In genomic region chr12:112897522-112898212, GRCm38 (mm10) we compare ENCODE assay signal across 9 mouse cellular contexts. TPM values are rescaled to one million over a fixed set of nuclear protein-coding genes. Genes with fewer than 3 reads are reported as not detected.
DNase-seq lines count a peak whose midpoint lies in the region; ATAC-seq lines count a peak whose summit lies in the region.
"Had no signal": no experiment of that assay in that cellular context is flagged by ENCODE, and none has a peak within 500 bp of the region (broad histone marks: within the 10 kb centered on the region; RNA-seq: fewer than 3 reads in every experiment).

No protein-coding gene starts in this region.

- no peaks in the 10 kb centered on the region for H3K9me3 ChIP-seq in forebrain, embryonic 11.5 days (ENCODE audit: control insufficient read depth, low read length)
- no peaks in the 10 kb centered on the region for H3K9me3 ChIP-seq in forebrain, embryonic 16.5 days (ENCODE audit: control insufficient read depth, low read length)
- no peaks in the 10 kb centered on the region for H3K9me3 ChIP-seq in intestine, embryonic 15.5 days
- no peaks in the 10 kb centered on the region for H3K9me3 ChIP-seq in lung, embryonic 16.5 days (ENCODE audit: control insufficient read depth, low read length)

- H3K4me2 ChIP-seq in forebrain, embryonic 11.5 days (ENCODE audit: low read depth, low read length, severe bottlenecking): no peak overlapping the region
- no peak overlapping the region for H3K4me2 ChIP-seq in forebrain, embryonic 16.5 days (ENCODE audit: low read length)
- H3K4me2 ChIP-seq in intestine, embryonic 15.5 days (replicated peaks): peak overlapping the region; percentile 22; the same call in 1 of the 2 replicates
- H3K4me2 ChIP-seq in lung, embryonic 16.5 days (ENCODE audit: low read depth, low read length): peak overlapping the region; percentile 29; the same call in 1 of the 2 replicates

- no peaks in the 10 kb centered on the region for H3K27me3 ChIP-seq in forebrain, embryonic 11.5 days (ENCODE audit: control insufficient read depth, insufficient read depth, low read length)
- no peaks in the 10 kb centered on the region for H3K27me3 ChIP-seq in forebrain, embryonic 16.5 days (replicated peaks; ENCODE audit: control insufficient read depth, insufficient read depth, low read length)
- H3K27me3 ChIP-seq in intestine, embryonic 15.5 days (replicated peaks): no peaks in the 10 kb centered on the region
- no peaks in the 10 kb centered on the region for H3K27me3 ChIP-seq in lung, embryonic 16.5 days (ENCODE audit: control insufficient read depth, insufficient read depth, low read depth, low read length)

- no peaks in the 10 kb centered on the region for H3K36me3 ChIP-seq in forebrain, embryonic 11.5 days (ENCODE audit: control insufficient read depth, insufficient read depth, low read length)
- no peaks in the 10 kb centered on the region for H3K36me3 ChIP-seq in forebrain, embryonic 16.5 days (ENCODE audit: control insufficient read depth, insufficient read depth)
- H3K36me3 ChIP-seq in intestine, embryonic 15.5 days: no peaks in the 10 kb centered on the region
- H3K36me3 ChIP-seq in lung, embryonic 16.5 days (ENCODE audit: control insufficient read depth, insufficient read depth, low read length): no peaks in the 10 kb centered on the region

- ATAC-seq in forebrain, embryonic 11.5 days (replicated peaks; ENCODE audit: low FRiP score): peak; percentile 82
- ATAC-seq in forebrain, embryonic 16.5 days: no peak
- peak; percentile 70 for ATAC-seq in granulocyte monocyte progenitor cell, adult 5-6 weeks (replicated peaks; ENCODE audit: poor library complexity, severe bottlenecking)
- peak; percentile 83 for ATAC-seq in intestine, embryonic 15.5 days
- peak; percentile 91 for ATAC-seq in lung, embryonic 16.5 days (ENCODE audit: low read depth)
- ATAC-seq in neutrophil, adult 5-6 weeks (ENCODE audit: extremely low read depth, insufficient number of reproducible peaks, low FRiP score, poor library complexity, severe bottlenecking): peak; percentile 51; the same call in 1 of the 2 replicates

- no peak overlapping the region for H3K4me3 ChIP-seq in forebrain, embryonic 11.5 days (ENCODE audit: low read depth, low read length)
- no peak overlapping the region for H3K4me3 ChIP-seq in forebrain, embryonic 16.5 days (replicated peaks; ENCODE audit: low read length)
- H3K4me3 ChIP-seq in intestine, embryonic 15.5 days (replicated peaks): no peak overlapping the region
- no peak overlapping the region for H3K4me3 ChIP-seq in lung, embryonic 16.5 days (ENCODE audit: low read length)

- no peak overlapping the region for H3K9ac ChIP-seq in forebrain, embryonic 11.5 days (ENCODE audit: low read length)
- no peak overlapping the region for H3K9ac ChIP-seq in forebrain, embryonic 16.5 days (replicated peaks; ENCODE audit: low read depth, low read length)
- H3K9ac ChIP-seq in intestine, embryonic 15.5 days: 0 out of 2 replicates have a peak overlapping the region, but pooled peaks have one; percentile 18
- no peak overlapping the region for H3K9ac ChIP-seq in lung, embryonic 16.5 days (ENCODE audit: low read length)

- H3K27ac ChIP-seq in forebrain, embryonic 11.5 days (ENCODE audit: low read depth, low read length): no peak overlapping the region
- no peak overlapping the region for H3K27ac ChIP-seq in forebrain, embryonic 16.5 days (ENCODE audit: low read length)
- no peak overlapping the region for H3K27ac ChIP-seq in intestine, embryonic 15.5 days
- peak overlapping the region; percentile 70 for H3K27ac ChIP-seq in lung, embryonic 16.5 days (ENCODE audit: low read length)

- no peaks in the 10 kb centered on the region; the same call in 1 of the 2 replicates for H3K4me1 ChIP-seq in forebrain, embryonic 11.5 days (replicated peaks; ENCODE audit: control insufficient read depth, insufficient read depth, low read length)
- peaks cover 6% of the 10 kb centered on the region; the same call in 1 of the 2 replicates for H3K4me1 ChIP-seq in forebrain, embryonic 16.5 days (replicated peaks; ENCODE audit: control insufficient read depth, insufficient read depth, low read length)
- H3K4me1 ChIP-seq in intestine, embryonic 15.5 days (replicated peaks): peaks cover 5% of the 10 kb centered on the region; the same call in 1 of the 2 replicates
- peaks cover 12% of the 10 kb centered on the region for H3K4me1 ChIP-seq in lung, embryonic 16.5 days (replicated peaks; ENCODE audit: control insufficient read depth, insufficient read depth, low read length)

- DNase-seq in forebrain, embryonic 11.5 days (ENCODE audit: low spot score): peak; percentile 67
- DNase-seq in testis, postnatal 10 days (ENCODE audit: low spot score): no peak
- DNase-seq in adipocyte (ENCODE audit: low spot score): no peak

- WGBS in forebrain, embryonic 11.5 days: 46% methylated on average over 16 of the region's 16 CpGs
- WGBS in forebrain, embryonic 16.5 days: 39% methylated on average over 16 of the region's 16 CpGs
- 31% methylated on average over 16 of the region's 16 CpGs for WGBS in intestine, embryonic 15.5 days
- WGBS in lung, embryonic 16.5 days: 23% methylated on average over 16 of the region's 16 CpGs

RNA-seq across cellular contexts. Expression of gene Gpr132, which starts 29.6 kb away (rescaled TPM):
- polyA plus RNA-seq in forebrain, embryonic 11.5 days (2014; fragmentation: Nextera tagmentation; extraction: Ambion mirVana): not detected in 2 replicates
- not detected in 2 replicates for polyA plus RNA-seq in forebrain, embryonic 16.5 days (2015; fragmentation: Nextera tagmentation; extraction: Ambion mirVana)
- 10.4 and 20.5 TPM in 2 replicates for total RNA-seq in granulocyte monocyte progenitor cell, adult 5-6 weeks (2014; fragmentation: Nextera tagmentation)
- total RNA-seq in granulocyte monocyte progenitor cell, adult 5-6 weeks (2017): 5.8 and 6.2 TPM in 2 replicates
- polyA plus RNA-seq in intestine, embryonic 15.5 days (2015; fragmentation: Nextera tagmentation; extraction: Ambion mirVana): 0.24 and 0.40 TPM in 2 replicates
- polyA plus RNA-seq in lung, embryonic 16.5 days (2015; fragmentation: Nextera tagmentation; extraction: Ambion mirVana): 0.15 and 0.73 TPM in 2 replicates
- 40.9 and 41.1 TPM in 2 replicates for total RNA-seq in neutrophil, adult 5-6 weeks (2017)
- polyA plus RNA-seq: limb, embryonic 11.5 days had no signal

RNA-seq across cellular contexts. Expression of gene Jag2, which starts 31.9 kb away (rescaled TPM):
- 3.2 and 4.3 TPM in 2 replicates for polyA plus RNA-seq in forebrain, embryonic 11.5 days (2014; fragmentation: Nextera tagmentation; extraction: Ambion mirVana)
- polyA plus RNA-seq in forebrain, embryonic 16.5 days (2015; fragmentation: Nextera tagmentation; extraction: Ambion mirVana): 7.9 and 10.7 TPM in 2 replicates
- 0.95 and 1.0 TPM in 2 replicates for total RNA-seq in granulocyte monocyte progenitor cell, adult 5-6 weeks (2014; fragmentation: Nextera tagmentation)
- 0.22 and 1.4 TPM in 2 replicates for total RNA-seq in granulocyte monocyte progenitor cell, adult 5-6 weeks (2017)
- 3.7 and 4.1 TPM in 2 replicates for polyA plus RNA-seq in intestine, embryonic 15.5 days (2015; fragmentation: Nextera tagmentation; extraction: Ambion mirVana)
- polyA plus RNA-seq in lung, embryonic 16.5 days (2015; fragmentation: Nextera tagmentation; extraction: Ambion mirVana): 5.6 and 6.5 TPM in 2 replicates
- total RNA-seq in neutrophil, adult 5-6 weeks (2017): 0.70 and 0.86 TPM in 2 replicates

RNA-seq across cellular contexts. Expression of gene Nudt14, which starts 44.3 kb away (rescaled TPM):
- 57.6 and 59.2 TPM in 2 replicates for polyA plus RNA-seq in forebrain, embryonic 11.5 days (2014; fragmentation: Nextera tagmentation; extraction: Ambion mirVana)
- polyA plus RNA-seq in forebrain, embryonic 16.5 days (2015; fragmentation: Nextera tagmentation; extraction: Ambion mirVana): 53.4 and 57.0 TPM in 2 replicates
- 15.9 and 33.3 TPM in 2 replicates for total RNA-seq in granulocyte monocyte progenitor cell, adult 5-6 weeks (2014; fragmentation: Nextera tagmentation)
- 16.6 and 25.4 TPM in 2 replicates for total RNA-seq in granulocyte monocyte progenitor cell, adult 5-6 weeks (2017)
- polyA plus RNA-seq in intestine, embryonic 15.5 days (2015; fragmentation: Nextera tagmentation; extraction: Ambion mirVana): 91.3 and 94.7 TPM in 2 replicates
- 109 and 121 TPM in 2 replicates for polyA plus RNA-seq in lung, embryonic 16.5 days (2015; fragmentation: Nextera tagmentation; extraction: Ambion mirVana)
- total RNA-seq in neutrophil, adult 5-6 weeks (2017): 4.2 and 4.7 TPM in 2 replicates

Comparison
In these comparisons a context has a peak if more than half of its experiments do, and no peak if none do; other contexts are left out.
1. H3K4me2 ChIP-seq: peak in intestine, embryonic 15.5 days (single experiment) and lung, embryonic 16.5 days (single experiment); none in forebrain, embryonic 11.5 days (single experiment) and forebrain, embryonic 16.5 days (single experiment).